ENCODE assay signal across 10 mouse cellular contexts in genomic region chr14:25510987-25511386, GRCm38 (mm10). TPM values are rescaled to one million over a fixed set of nuclear protein-coding genes. Genes with fewer than 3 reads are reported as not detected.
DNase-seq lines count a peak whose midpoint lies in the region; ATAC-seq lines count a peak whose summit lies in the region.
"Had no signal": no experiment of that assay in that cellular context is flagged by ENCODE, and none has a peak within 500 bp of the region (broad histone marks: within the 10 kb centered on the region; RNA-seq: fewer than 3 reads in every experiment).

No protein-coding gene starts in this region.

- H3K27me3 ChIP-seq in heart, embryonic 10.5 days (ENCODE audit: insufficient read depth, poor library complexity, severe bottlenecking): no peaks in the 10 kb centered on the region
- H3K27me3 ChIP-seq in limb, embryonic 10.5 days (ENCODE audit: low read depth, poor library complexity, severe bottlenecking): no peaks in the 10 kb centered on the region
- no peaks in the 10 kb centered on the region for H3K27me3 ChIP-seq in kidney, embryonic 14.5 days (ENCODE audit: control insufficient read depth, insufficient read depth, low read length)
- H3K27me3 ChIP-seq: neural tube, embryonic 12.5 days had no signal

- peaks cover 38% of the 10 kb centered on the region for H3K36me3 ChIP-seq in heart, embryonic 10.5 days
- H3K36me3 ChIP-seq in limb, embryonic 10.5 days: peaks cover 78% of the 10 kb centered on the region
- peaks cover 25% of the 10 kb centered on the region; the same call in 1 of the 2 replicates for H3K36me3 ChIP-seq in kidney, embryonic 14.5 days (ENCODE audit: control insufficient read depth, insufficient read depth, low read length)

- ATAC-seq in kidney, embryonic 14.5 days (ENCODE audit: low FRiP score, low TSS enrichment): no peak

- H3K4me2 ChIP-seq in kidney, embryonic 14.5 days (replicated peaks; ENCODE audit: low read depth, low read length): no peak overlapping the region
- H3K4me2 ChIP-seq: neural tube, embryonic 12.5 days had no signal

- intact Hi-C loops in left cerebral cortex, postnatal 25 days (cut with DNase I): no loop called here

- H3K9me3 ChIP-seq in heart, embryonic 10.5 days: no peaks in the 10 kb centered on the region
- H3K9me3 ChIP-seq in limb, embryonic 10.5 days (replicated peaks): no peaks in the 10 kb centered on the region
- no peaks in the 10 kb centered on the region for H3K9me3 ChIP-seq in kidney, embryonic 14.5 days (ENCODE audit: control insufficient read depth, low read length)
- H3K9me3 ChIP-seq: neural tube, embryonic 12.5 days had no signal

- H3K9ac ChIP-seq in kidney, embryonic 14.5 days (ENCODE audit: low read depth, low read length): no peak overlapping the region
- H3K9ac ChIP-seq: neural tube, embryonic 12.5 days had no signal

- 54% methylated on average over 7 of the region's 7 CpGs for WGBS in heart, embryonic 10.5 days
- 67% methylated on average over 7 of the region's 7 CpGs for WGBS in limb, embryonic 10.5 days
- 47% methylated on average over 7 of the region's 7 CpGs for WGBS in kidney, embryonic 14.5 days

- no peak overlapping the region for H3K4me3 ChIP-seq in heart, embryonic 10.5 days
- no peak overlapping the region for H3K4me3 ChIP-seq in limb, embryonic 10.5 days
- no peak overlapping the region for H3K4me3 ChIP-seq in kidney, embryonic 14.5 days (ENCODE audit: low read length)
- H3K4me3 ChIP-seq: neural tube, embryonic 12.5 days had no signal

- DNase-seq in heart, embryonic 10.5 days (ENCODE audit: low spot score): no peak
- DNase-seq in heart, adult 8-10 months (ENCODE audit: low spot score): no peak
- DNase-seq in thymus, postnatal 25 days: peak; percentile 49
- no peak for DNase-seq in thymus, postnatal 4 days
- DNase-seq in limb, embryonic 10.5 days (ENCODE audit: low spot score): no peak
- no peak for DNase-seq in left cerebral cortex, postnatal 25 days (ENCODE audit: low spot score in 2 of 2)
- no peak for DNase-seq in right cerebral cortex, adult 2 months (ENCODE audit: low spot score in 2 of 2)
- DNase-seq: layer of hippocampus, postnatal 36 days had no signal

- peaks cover 99% of the 10 kb centered on the region for H3K4me1 ChIP-seq in heart, embryonic 10.5 days
- peaks cover 67% of the 10 kb centered on the region for H3K4me1 ChIP-seq in limb, embryonic 10.5 days
- peaks cover 55% of the 10 kb centered on the region for H3K4me1 ChIP-seq in kidney, embryonic 14.5 days (ENCODE audit: control insufficient read depth, insufficient read depth, low read length)

- H3K27ac ChIP-seq in heart, embryonic 10.5 days: peak overlapping the region; percentile 71
- H3K27ac ChIP-seq in limb, embryonic 10.5 days: 0 out of 2 replicates have a peak overlapping the region, but pooled peaks have one; percentile 19
- H3K27ac ChIP-seq in kidney, embryonic 14.5 days (ENCODE audit: low read depth, low read length): no peak overlapping the region
- H3K27ac ChIP-seq: neural tube, embryonic 12.5 days had no signal

RNA-seq across cellular contexts. Expression of gene Zmiz1, which starts 52.0 kb away (rescaled TPM):
- polyA plus RNA-seq in heart, embryonic 10.5 days (2016; fragmentation: Nextera tagmentation; extraction: Ambion mirVana): 38.1 and 45.8 TPM in 2 replicates
- total RNA-seq in heart, adult 8-10 months (2022): 10 to 100 TPM; 34.7 to 44.1 (median 40.4) TPM
- 43.8 and 55.5 TPM in 2 replicates for polyA plus RNA-seq in limb, embryonic 10.5 days (2016; fragmentation: Nextera tagmentation; extraction: Ambion mirVana)
- total RNA-seq in left cerebral cortex, postnatal 25 days (2021): 10 to 100 TPM; 85.1 to 95.2 TPM
- 43.3 and 57.3 TPM in 2 replicates for polyA plus RNA-seq in kidney, embryonic 14.5 days (2014; fragmentation: Nextera tagmentation; extraction: Ambion mirVana)
